Mouse (Mus musculus) kidney, postnatal 25 days (tissue): ENCODE measurements at regions not wholly inside any gene's neighbourhood (a gene's known extent, or its start where the extent isn't known, plus 50 kb on each side); places are given as distances from the start of the nearest gene placed in this dataset.
A peak's percentile ranks its signal among the peaks of the same experiment; 100 is the strongest.

ENCODE experiments used
- DNase-seq, 2 experiments: peaks; one replicate each; pipeline ENCODE4 v3.0.0; 2021; ENCODE audit warnings: mixed read lengths in 2 of 2

- DNase-seq = peak; percentile 66 to 77
Measured at GRCm38 (mm10) chrX:51913247-51913646, 59.3 kb downstream of the 1700080O16Rik start.

- peak; percentile 25 to 56 for DNase-seq
Measured at GRCm38 (mm10) chrX:51911566-51911965, 61.0 kb downstream of the 1700080O16Rik start.

- no peak for DNase-seq
Measured at GRCm38 (mm10) chrX:51910576-51910975, 62.0 kb downstream of the 1700080O16Rik start.

GRCm38 (mm10) chrX:51898445-51898844, 74.1 kb downstream of the 1700080O16Rik start:
- DNase-seq = no peak

GRCm38 (mm10) chrX:51897059-51897458, 75.5 kb downstream of the 1700080O16Rik start:
- DNase-seq = no peak

- DNase-seq = peak in 1 of 2 experiments; percentile 2
Measured at GRCm38 (mm10) chrX:51895646-51896190, 76.9 kb downstream of the 1700080O16Rik start.

- DNase-seq = no peak
Measured at GRCm38 (mm10) chrX:51892716-51893115, 79.9 kb downstream of the 1700080O16Rik start.

- no peak for DNase-seq
Measured at GRCm38 (mm10) chrX:51886129-51886528, 85.1 kb upstream of the Usp26 start.
